8 mouse cellular contexts compared by ENCODE assay signal in the genomic region with DNA sequence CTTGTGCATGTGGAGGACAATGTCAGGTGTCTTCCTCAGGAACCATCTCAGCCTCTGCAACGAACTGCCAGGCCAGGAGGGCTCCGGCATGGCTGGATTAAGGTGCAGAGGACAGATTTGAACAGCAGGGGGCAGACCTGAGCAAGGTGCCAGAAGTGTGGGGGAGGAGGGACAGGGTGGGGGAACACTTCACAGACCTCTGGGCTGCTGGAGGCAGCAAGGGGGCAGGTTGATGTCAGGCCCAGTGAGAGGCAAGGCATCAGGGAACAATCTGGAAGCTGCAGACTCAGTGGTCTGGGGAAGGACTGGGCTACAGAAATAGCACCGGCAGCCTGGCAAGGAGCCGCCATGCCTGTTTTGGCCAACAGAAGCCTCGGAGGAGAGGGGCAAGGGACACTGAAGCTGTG. TPM values are rescaled to one million over a fixed set of nuclear protein-coding genes. Genes with fewer than 3 reads are reported as not detected.
DNase-seq lines count a peak whose midpoint lies in the region; ATAC-seq and TF ChIP-seq lines count a peak whose summit lies in the region.

No protein-coding gene starts in this region.

- no peaks in the 10 kb centered on the region for H3K4me1 ChIP-seq in kidney, adult 2 months (ENCODE audit: control insufficient read depth, insufficient read depth, low read length)
- H3K4me1 ChIP-seq in lung, embryonic 14.5 days (ENCODE audit: insufficient read depth): 0 out of 2 replicates have a peak, but pooled peaks cover 2% of the 10 kb centered on the region

- 30% methylated on average over 5 of the region's 5 CpGs for whole genome bisulfite sequencing in kidney, adult 2 months
- 39% methylated on average over 5 of the region's 5 CpGs for WGBS in lung, embryonic 14.5 days

- TF ChIP-seq CTCF in kidney, adult 2 months (conservative IDR thresholded peaks at IDR 0.05; ENCODE audit: insufficient read depth, insufficient read length, low read depth, low read length): peak; percentile 84
- TF ChIP-seq CTCF in lung, embryonic 14.5 days (IDR thresholded peaks at IDR 0.05; ENCODE audit: low read depth): peak; percentile 92

- H3K36me3 ChIP-seq in kidney, adult 2 months (ENCODE audit: control insufficient read depth, insufficient read depth, low read length): no peaks in the 10 kb centered on the region
- no peaks in the 10 kb centered on the region for H3K36me3 ChIP-seq in lung, embryonic 14.5 days (ENCODE audit: insufficient read depth)

- peak overlapping the region; percentile 27; the same call in 1 of the 2 replicates for H3K4me2 ChIP-seq in lung, embryonic 14.5 days

- H3K4me3 ChIP-seq in kidney, adult 2 months (ENCODE audit: insufficient read depth, low read depth, low read length): no peak overlapping the region
- no peak overlapping the region for H3K4me3 ChIP-seq in lung, embryonic 14.5 days (ENCODE audit: low read depth, low read length)

- TF ChIP-seq POLR2A in kidney, adult 2 months (IDR thresholded peaks at IDR 0.05; ENCODE audit: low read depth, low read length): no peak

- 0 out of 2 replicates have a peak, but pooled peaks have one; percentile 13 for ATAC-seq in lung, embryonic 14.5 days (ENCODE audit: insufficient read depth)
- ATAC-seq in activated CD4-positive, CD25-positive, alpha-beta regulatory T cell, adult 4 months: no peak

- peak; percentile 39 for DNase-seq in 3134 (ENCODE audit: extremely low read depth, insufficient read length, low spot score)
- DNase-seq in CD4-positive helper T cell, adult 2 months (ENCODE audit: low read depth, low spot score): peak; percentile 54
- peak; percentile 54 for DNase-seq in brain, adult 2 months (ENCODE audit: low read depth, low spot score)
- DNase-seq in forelimb bud, embryonic 11.5 days (ENCODE audit: low read depth, low spot score): peak; percentile 66
- DNase-seq in kidney, adult 2 months: peak; percentile 33
- peak; percentile 58 for DNase-seq in lung, embryonic 14.5 days
- peak; percentile 23 for DNase-seq in right cerebral cortex, postnatal 14 days

- no peaks in the 10 kb centered on the region for H3K9me3 ChIP-seq in lung, embryonic 14.5 days (ENCODE audit: low read depth, low read length)

- H3K9ac ChIP-seq in lung, embryonic 14.5 days: no peak overlapping the region

- no peak overlapping the region for H3K27ac ChIP-seq in kidney, adult 2 months (ENCODE audit: insufficient read depth, low read depth, low read length)
- H3K27ac ChIP-seq in lung, embryonic 14.5 days (ENCODE audit: low read depth): no peak overlapping the region

- no peaks in the 10 kb centered on the region for H3K27me3 ChIP-seq in kidney, adult 2 months (replicated peaks; ENCODE audit: control insufficient read depth, insufficient read depth, low read length)
- no peaks in the 10 kb centered on the region for H3K27me3 ChIP-seq in lung, embryonic 14.5 days (ENCODE audit: insufficient read depth, low read length)

RNA-seq across cellular contexts. Expression of a gene that starts 57.6 kb away (rescaled TPM):
- not detected in 2 replicates for polyA plus RNA-seq in kidney, adult 2 months (2012; rRNA removed)
- polyA plus RNA-seq in lung, embryonic 14.5 days (2014; fragmentation: Nextera tagmentation; extraction: Ambion mirVana): not detected in 2 replicates
- polyA plus RNA-seq in activated CD4-positive, CD25-positive, alpha-beta regulatory T cell, adult 4 months (2017; shearing (Covaris generic)): 1 to 10 TPM in 1 of 2 experiments, not detected in 1; 1.4 TPM
